Mouse (Mus musculus): Measurements from ENCODE around the gene Pp2d1.
"Not testable (repeated sequence)": the region's sequence is repeated elsewhere in the genome, so short reads cannot be mapped to it uniquely, and the experiment has no call there.

The Pp2d1 gene

GRCm38 (mm10) chr17:53539351-53539750 lies at the start of gene Pp2d1:
Pp2d1 (minus strand) TSS chr17:53539451.
- not testable (repeated sequence) for DNase-seq

DNA sequence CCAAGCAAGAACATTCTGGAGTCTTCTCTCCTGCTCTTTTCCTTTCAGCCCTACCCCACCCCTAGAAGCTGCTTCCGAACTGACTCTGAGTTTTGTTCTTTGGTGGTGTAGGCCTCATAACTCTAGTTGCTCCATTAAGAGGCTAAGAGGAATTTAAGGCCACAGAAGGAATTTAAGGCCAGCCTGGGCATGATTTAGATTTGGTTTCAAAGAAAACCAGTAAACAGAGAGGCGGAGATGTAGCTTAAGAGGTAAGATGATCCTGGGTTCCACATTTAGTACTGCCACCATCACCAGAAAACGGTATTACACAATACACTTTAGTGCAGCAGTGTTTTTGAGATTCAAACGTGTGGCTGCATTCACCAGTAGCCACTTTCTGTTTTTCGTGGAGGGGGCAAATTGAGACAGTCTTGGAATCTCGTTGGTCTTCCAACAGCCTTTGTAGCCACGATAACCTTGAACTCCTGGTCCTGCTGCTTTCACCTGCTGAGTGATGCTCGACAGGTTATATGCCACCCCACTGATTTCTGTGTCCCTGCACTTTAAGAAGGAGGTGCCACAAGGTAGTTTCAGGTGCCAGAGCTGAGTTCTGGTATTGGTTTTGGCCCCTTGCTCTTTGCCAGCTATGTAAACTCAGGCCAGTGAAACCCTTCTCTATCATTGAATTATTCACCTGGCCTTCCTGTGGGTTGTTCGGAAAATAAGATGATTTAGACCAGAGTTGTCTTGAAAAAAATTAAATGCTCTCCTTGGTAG lies 49.0 kb upstream of the Pp2d1 start:
- no peak for DNase-seq

DNA sequence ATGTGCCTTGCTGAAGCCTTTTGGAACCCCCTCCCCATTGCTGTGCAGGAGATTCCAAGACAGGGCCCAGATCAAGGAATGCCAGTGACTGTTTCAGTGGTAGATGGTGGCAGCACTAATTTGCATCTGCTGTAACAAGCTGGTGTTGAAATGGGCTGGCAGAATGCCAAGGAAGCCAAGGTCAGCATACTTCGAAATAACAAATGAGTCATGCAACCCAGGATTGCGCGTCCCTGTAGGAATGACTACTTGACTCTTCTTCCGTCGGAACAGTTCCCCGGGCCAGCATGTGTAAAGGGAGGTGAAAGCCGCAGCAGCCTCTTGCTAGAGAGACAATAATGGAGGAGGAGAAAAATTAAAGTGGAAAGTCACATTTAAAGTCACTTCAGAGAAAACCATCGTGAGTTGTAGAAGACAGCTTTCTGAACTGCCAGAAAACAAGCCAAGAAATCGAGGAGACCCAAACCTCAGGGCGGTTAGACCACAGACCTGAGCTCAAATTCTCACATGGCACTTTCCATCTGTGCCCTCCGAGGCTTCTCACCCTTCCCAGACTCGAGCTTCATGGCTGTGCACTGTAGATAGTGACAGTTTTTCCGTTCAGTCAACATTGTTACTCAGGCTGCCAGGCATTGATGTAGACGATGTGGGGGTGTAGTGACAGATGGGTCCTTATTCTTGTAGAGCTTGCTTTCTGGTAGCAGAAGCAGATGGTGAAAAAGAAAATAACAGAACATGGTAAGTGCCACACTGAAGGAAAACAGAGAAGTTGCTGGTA lies 48.0 kb upstream of the Pp2d1 start:
- DNase-seq: peak; percentile 83

- no peak for DNase-seq
Observed at GRCm38 (mm10) chr17:53583846-53584579, 44.8 kb upstream of the Pp2d1 start.

- no peak for DNase-seq
Observed at GRCm38 (mm10) chr17:53582805-53583204, 43.6 kb upstream of the Pp2d1 start.

DNA sequence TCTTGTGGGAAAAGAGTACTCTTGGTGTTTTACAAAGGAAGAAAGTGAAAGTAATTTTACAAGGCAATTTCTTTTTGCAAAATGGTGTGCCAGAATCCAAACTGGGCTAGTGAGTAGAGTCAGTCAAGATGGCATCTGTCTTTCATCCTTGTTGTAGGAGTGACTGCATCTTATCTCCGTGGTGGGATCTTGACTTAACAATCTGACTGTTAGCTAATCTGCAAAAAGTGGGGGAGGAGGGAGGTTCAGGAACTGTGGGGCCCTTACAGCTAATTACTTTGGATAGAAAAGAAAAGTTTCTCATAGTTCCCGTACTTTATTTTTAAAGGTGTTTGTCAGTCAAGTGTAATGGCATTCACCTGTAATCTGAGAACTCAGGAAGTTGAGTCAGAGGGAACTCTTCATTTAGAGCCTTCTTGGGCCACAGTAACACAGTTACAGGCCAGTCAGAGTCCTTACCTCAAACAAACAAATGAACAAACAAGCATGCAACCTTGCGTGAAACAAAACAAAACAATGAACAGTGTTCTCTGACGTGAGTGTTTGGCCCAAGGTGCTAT lies 42.9 kb upstream of the Pp2d1 start:
- DNase-seq: no peak

- DNase-seq: peak; percentile 64
Observed at GRCm38 (mm10) chr17:53580237-53580636, 41.0 kb upstream of the Pp2d1 start.

- DNase-seq: no peak
Observed at GRCm38 (mm10) chr17:53579612-53580011, 40.4 kb upstream of the Pp2d1 start.

GRCm38 (mm10) chr17:53578776-53579175 lies 39.5 kb upstream of the Pp2d1 start:
- peak; percentile 92 for DNase-seq

DNA sequence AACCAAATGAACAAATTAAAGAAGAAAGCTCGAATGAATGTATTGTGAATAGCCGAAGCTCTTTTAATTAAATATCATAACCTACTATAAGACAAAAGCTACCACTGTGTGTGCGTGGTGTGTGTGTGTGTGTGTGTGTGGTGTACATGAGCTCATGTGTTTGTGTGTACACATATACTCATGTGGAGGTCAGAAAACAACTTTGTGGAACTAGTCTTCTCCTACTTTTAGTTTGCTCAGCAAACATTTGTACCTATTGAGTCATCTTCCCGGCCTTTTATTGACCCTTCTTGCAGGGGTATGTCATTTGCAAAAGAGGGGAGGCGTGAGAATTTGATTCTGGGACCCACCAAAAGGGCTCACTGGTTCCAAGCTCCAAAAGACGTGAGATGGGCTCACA lies 39.0 kb upstream of the Pp2d1 start:
- DNase-seq: no peak

GRCm38 (mm10) chr17:53577754-53578153 lies 38.5 kb upstream of the Pp2d1 start:
- no peak for DNase-seq

GRCm38 (mm10) chr17:53577151-53577550 lies 37.9 kb upstream of the Pp2d1 start:
- no peak for DNase-seq

GRCm38 (mm10) chr17:53573019-53573556 lies 33.8 kb upstream of the Pp2d1 start:
- no peak for DNase-seq

- DNase-seq: not testable (repeated sequence)
Observed at GRCm38 (mm10) chr17:53570932-53571331, 31.7 kb upstream of the Pp2d1 start.

GRCm38 (mm10) chr17:53570361-53570875 lies 31.2 kb upstream of the Pp2d1 start:
- no peak for DNase-seq

GRCm38 (mm10) chr17:53569829-53570228 lies 30.6 kb upstream of the Pp2d1 start:
- peak; percentile 74 for DNase-seq

DNA sequence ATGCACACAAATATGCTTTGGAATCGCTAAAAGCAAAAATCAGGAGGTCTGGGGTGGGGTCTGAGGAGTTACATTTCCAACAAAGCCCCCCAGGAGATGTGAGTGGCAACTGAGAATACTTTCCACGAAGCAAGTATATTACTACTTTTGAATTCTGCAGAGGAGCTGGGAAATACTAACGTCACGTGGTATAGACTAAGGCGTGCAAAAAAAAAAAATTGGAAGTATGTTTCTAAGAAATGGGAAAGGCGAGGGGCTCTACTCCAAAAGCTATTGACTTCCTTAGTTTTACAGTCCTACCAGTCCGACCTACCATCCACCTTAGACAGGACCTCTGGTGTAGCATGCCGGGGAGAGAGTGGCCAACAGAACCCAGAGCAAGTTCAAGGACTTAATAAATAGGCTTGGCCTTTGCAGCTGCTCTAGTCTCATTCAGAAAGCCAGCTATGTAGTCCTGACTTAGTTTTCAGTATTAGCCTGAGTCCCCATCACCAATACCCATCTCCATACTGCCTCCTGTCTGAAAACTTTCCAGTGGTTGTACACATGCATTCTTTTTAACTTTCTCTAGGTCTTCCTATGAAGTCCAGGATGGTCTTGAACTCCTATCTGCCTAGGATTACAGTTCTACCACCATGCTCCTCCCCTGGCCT lies 29.6 kb upstream of the Pp2d1 start:
- DNase-seq: no peak

DNA sequence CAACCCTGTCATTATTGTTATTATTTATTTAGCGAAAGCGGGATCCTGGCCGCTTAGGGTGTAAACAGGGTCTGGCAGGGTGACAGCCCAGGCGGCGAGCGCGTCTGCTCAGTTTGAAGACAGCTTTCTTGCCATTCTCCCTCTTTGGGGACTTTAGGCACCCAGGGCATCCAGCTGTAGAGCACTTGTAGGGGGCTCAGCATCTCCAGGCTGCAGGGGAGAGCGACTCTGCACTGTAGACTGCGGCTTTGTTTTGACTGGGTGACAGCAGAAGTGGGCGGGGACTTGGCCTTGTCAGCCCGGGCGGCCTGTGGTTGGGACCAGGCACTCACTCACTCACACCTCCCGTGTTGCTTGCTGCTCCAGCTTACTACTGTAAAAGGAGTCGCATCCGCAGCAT lies 28.9 kb upstream of the Pp2d1 start:
- DNase-seq: peak; percentile 91

DNA sequence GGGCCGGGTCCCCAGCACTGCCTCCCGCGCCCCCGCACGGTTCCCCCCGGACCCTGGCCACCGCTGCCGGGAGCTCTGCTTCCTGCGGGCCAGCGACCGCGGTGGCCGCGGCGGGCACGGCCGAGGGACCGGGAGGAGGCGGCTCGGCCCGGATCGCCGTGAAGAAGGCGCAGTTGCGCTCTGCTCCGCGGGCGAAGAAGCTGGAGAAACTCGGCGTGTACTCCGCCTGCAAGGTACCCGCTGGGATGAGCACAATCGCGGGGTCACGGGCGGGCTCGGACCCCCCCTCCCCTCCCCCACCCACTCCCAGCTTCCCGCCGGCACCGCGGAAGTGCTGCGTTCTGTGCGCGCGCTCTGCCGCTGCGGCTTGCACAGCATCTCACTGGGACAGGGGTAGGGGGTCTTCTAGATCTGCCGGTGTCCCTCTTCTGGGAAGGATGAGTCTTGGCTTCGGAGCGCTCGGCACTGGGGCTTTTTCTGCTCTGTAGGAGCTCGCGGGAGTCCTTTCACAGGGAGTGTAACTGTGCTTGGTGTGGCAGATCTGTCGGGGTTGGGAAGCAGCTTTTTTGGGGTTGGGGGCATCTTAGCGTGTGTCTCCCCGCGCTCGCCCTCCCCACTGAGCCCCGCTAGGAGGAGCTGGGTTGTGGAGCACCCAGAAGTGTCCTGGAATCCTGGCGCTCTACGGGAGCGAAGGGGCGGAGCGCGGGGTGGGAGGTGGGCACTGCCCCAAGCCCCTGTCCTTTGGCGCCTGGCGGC lies 28.3 kb upstream of the Pp2d1 start:
- DNase-seq: peak; percentile 78

GRCm38 (mm10) chr17:53566919-53567345 lies 27.7 kb upstream of the Pp2d1 start:
- peak; percentile 76 for DNase-seq

Measured in cerebellum, adult 11-12 months (tissue).